Mouse (Mus musculus): ENCODE measurements around the gene Zfp212. TPM values are rescaled to one million over a fixed set of nuclear protein-coding genes. Genes with fewer than 3 reads are reported as not detected.
"Not testable (repeated sequence)": the region's sequence is repeated elsewhere in the genome, so short reads cannot be mapped to it uniquely, and the experiment has no call there.

Zfp212 gene
- polyA plus RNA-seq, 1 experiment from 2014 or later = 12.4 TPM

DNA sequence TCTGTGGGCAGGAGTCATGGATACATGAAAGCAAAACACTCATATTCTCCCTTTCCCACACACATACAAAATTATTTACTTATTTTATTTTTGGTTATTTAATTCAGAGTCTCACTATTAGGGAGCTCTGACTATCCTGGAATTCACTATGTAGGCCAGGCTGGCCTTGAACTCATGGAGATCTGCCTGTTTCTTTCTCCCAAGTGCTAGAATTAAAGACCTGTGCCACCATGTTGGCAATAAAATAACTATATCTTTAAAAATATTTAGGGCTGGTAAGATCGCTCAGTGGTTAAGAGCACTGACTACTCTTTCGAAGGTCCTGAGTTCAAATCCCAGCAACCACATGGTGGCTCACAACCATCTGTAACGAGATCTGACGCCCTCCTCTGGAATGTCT is 27.1 kb downstream of the Zfp212 start:
- Histone ChIP-seq H3K9me3 (no peaks in the 10 kb centered on the region), H3K4me1 (replicated peaks) (0 out of 2 replicates have a peak, but pooled peaks cover 7% of the 10 kb centered on the region), H3K36me3 (0 out of 2 replicates have a peak, but pooled peaks cover 7% of the 10 kb centered on the region), H3K9ac (no peak overlapping the region), H3K4me3 (replicated peaks) (no peak overlapping the region), H3K27ac (no peak overlapping the region), H3K4me2 (replicated peaks) (no peak overlapping the region), H3K27me3 (replicated peaks) (no peaks in the 10 kb centered on the region)
- WGBS = 90% methylated on average over 4 of the region's 4 CpGs
- ATAC-seq = no peak

- H3K4me1 ChIP-seq (replicated peaks) = 0 out of 2 replicates have a peak, but pooled peaks cover 10% of the 10 kb centered on the region
- no peaks in the 10 kb centered on the region for H3K9me3 ChIP-seq
- peak within 1 kb of the TSS; percentile 84 for H3K4me2 ChIP-seq (replicated peaks)
- ATAC-seq = peak; percentile 100
- H3K36me3 ChIP-seq = no peaks in the 10 kb centered on the region
- H3K27ac ChIP-seq = peak within 1 kb of the TSS; percentile 72
- H3K4me3 ChIP-seq (replicated peaks) = peak within 1 kb of the TSS; percentile 65
- H3K27me3 ChIP-seq (replicated peaks) = no peaks in the 10 kb centered on the region
- peak within 1 kb of the TSS; percentile 75 for H3K9ac ChIP-seq
- WGBS = under 1% methylated on average over 31 of the region's 31 CpGs
These were observed 33.0 kb downstream of the Zfp212 start, which contains the start of gene Zfp956 for GRCm38 (mm10) chr6:47953191-47953726. Zfp956 (plus strand) TSS chr6:47953390.

GRCm38 (mm10) chr6:47954425-47954824 is 34.1 kb downstream of the Zfp212 start:
- ATAC-seq = no peak
- Histone ChIP-seq H3K4me2 (replicated peaks) (peak overlapping the region; percentile 84), H3K4me3 (replicated peaks) (no peak overlapping the region), H3K9me3 (no peaks in the 10 kb centered on the region), H3K4me1 (replicated peaks) (0 out of 2 replicates have a peak, but pooled peaks cover 10% of the 10 kb centered on the region), H3K36me3 (no peaks in the 10 kb centered on the region), H3K9ac (no peak overlapping the region), H3K27ac (no peak overlapping the region), H3K27me3 (replicated peaks) (no peaks in the 10 kb centered on the region)
- WGBS = 80% methylated on average over 3 of the region's 3 CpGs

GRCm38 (mm10) chr6:47957816-47958215 is 37.5 kb downstream of the Zfp212 start:
- 0 out of 2 replicates have a peak, but pooled peaks cover 10% of the 10 kb centered on the region for H3K4me1 ChIP-seq (replicated peaks)
- H3K36me3 ChIP-seq = peaks cover 13% of the 10 kb centered on the region
- H3K27ac ChIP-seq = no peak overlapping the region
- no peaks in the 10 kb centered on the region for H3K9me3 ChIP-seq
- no peak overlapping the region for H3K9ac ChIP-seq
- no peak overlapping the region for H3K4me2 ChIP-seq (replicated peaks)
- no peak overlapping the region for H3K4me3 ChIP-seq (replicated peaks)
- no peak for ATAC-seq
- no peaks in the 10 kb centered on the region for H3K27me3 ChIP-seq (replicated peaks)

- Histone ChIP-seq H3K4me2 (replicated peaks) (no peak overlapping the region), H3K27ac (no peak overlapping the region), H3K36me3 (peaks cover 19% of the 10 kb centered on the region), H3K9me3 (no peaks in the 10 kb centered on the region), H3K9ac (no peak overlapping the region), H3K4me1 (replicated peaks) (no peaks in the 10 kb centered on the region), H3K4me3 (replicated peaks) (no peak overlapping the region), H3K27me3 (replicated peaks) (no peaks in the 10 kb centered on the region)
- ATAC-seq = no peak
- 83% methylated on average over 6 of the region's 6 CpGs for WGBS
These were observed 40.6 kb downstream of the Zfp212 start for GRCm38 (mm10) chr6:47960685-47961421.

DNA sequence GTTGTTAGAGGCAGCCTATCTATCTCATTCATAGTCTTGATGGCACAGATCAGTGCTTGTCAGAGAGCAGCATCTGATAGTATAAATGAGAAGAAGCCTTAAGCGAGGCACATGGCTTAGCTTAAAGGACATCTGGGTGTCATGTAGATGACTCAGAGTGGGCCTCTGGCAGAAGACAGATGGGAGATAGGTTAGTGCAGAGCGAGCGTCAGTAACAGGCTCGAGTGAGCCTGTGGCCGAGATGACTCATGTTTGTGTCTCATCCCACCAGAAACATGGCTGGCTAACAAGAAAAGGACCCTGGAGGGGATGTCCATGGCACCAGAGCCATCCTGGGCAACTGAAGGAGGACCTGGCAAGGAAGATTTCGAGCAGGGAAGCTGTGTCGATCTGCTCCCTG is 42.8 kb downstream of the Zfp212 start:
- 76% methylated on average over 7 of the region's 7 CpGs for WGBS

DNA sequence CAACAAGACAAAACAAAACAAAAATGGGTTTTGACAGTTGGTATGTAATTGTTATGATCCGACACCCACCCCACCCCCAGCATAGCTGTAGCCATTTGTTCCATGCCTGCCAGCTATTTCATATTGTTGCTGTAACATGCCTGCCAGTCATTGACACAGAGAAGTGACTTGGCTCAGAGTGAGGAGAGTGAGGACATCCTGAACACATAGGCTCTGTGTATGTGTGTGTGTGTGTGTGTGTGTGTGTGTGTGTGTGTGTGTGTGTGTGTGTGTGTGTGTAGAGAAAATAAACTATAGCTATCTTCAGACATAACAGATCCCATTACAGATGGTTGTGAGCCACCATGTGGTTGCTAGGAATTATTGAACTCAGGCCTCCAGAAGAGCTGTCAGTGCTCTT is 47.9 kb downstream of the Zfp212 start:
- H3K4me2 ChIP-seq (replicated peaks); H3K27ac ChIP-seq; H3K36me3 ChIP-seq; H3K27me3 ChIP-seq (replicated peaks); H3K4me3 ChIP-seq (replicated peaks); H3K4me1 ChIP-seq (replicated peaks); H3K9ac ChIP-seq; H3K9me3 ChIP-seq; ATAC-seq: not testable (repeated sequence)
- WGBS = 84% methylated on average over 1 of the region's 1 CpGs

More for the DNA sequence above, 42.8 kb downstream of the Zfp212 start:
- no peaks in the 10 kb centered on the region for H3K27me3 ChIP-seq (replicated peaks)
- H3K27ac ChIP-seq = no peak overlapping the region
- no peak overlapping the region for H3K4me3 ChIP-seq (replicated peaks)
- H3K36me3 ChIP-seq = peaks cover 19% of the 10 kb centered on the region
- no peaks in the 10 kb centered on the region for H3K9me3 ChIP-seq
- no peaks in the 10 kb centered on the region for H3K4me1 ChIP-seq (replicated peaks)
- H3K4me2 ChIP-seq (replicated peaks) = no peak overlapping the region
- no peak for ATAC-seq
- no peak overlapping the region for H3K9ac ChIP-seq

DNA sequence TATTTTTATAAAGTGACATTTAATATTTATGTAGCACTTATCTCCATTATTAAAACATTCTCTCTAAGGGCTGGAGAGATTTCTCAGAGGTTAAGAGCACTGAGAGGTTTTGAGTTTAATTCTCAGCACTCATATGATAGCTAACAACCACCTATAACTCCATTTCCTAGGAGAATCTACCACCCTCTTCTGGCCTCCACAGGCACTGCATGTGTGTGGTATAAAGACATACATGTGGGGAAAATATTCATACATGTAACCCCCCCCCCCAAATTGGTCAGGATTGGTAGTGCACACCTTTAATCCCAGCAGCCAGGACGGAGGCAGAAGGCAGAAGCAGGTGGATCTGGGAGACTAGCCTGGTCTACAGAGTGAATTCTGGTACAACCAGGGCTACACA is 54.3 kb downstream of the Zfp212 start:
- 75% methylated on average over 1 of the region's 1 CpGs for WGBS
- H3K9ac ChIP-seq = no peak overlapping the region
- no peaks in the 10 kb centered on the region for H3K27me3 ChIP-seq (replicated peaks)
- no peak overlapping the region for H3K4me2 ChIP-seq (replicated peaks)
- no peaks in the 10 kb centered on the region for H3K36me3 ChIP-seq
- no peak overlapping the region for H3K27ac ChIP-seq
- no peaks in the 10 kb centered on the region for H3K4me1 ChIP-seq (replicated peaks)
- H3K4me3 ChIP-seq (replicated peaks) = no peak overlapping the region
- H3K9me3 ChIP-seq = no peaks in the 10 kb centered on the region
- no peak for ATAC-seq

- H3K27me3 ChIP-seq (replicated peaks) = no peaks in the 10 kb centered on the region
- H3K9me3 ChIP-seq = no peaks in the 10 kb centered on the region
- WGBS = 12% methylated on average over 6 of the region's 6 CpGs
- H3K4me3 ChIP-seq (replicated peaks) = no peak overlapping the region
- H3K36me3 ChIP-seq = no peaks in the 10 kb centered on the region
- H3K4me2 ChIP-seq (replicated peaks) = no peak overlapping the region
- H3K9ac ChIP-seq = no peak overlapping the region
- H3K4me1 ChIP-seq (replicated peaks) = no peaks in the 10 kb centered on the region
- ATAC-seq = peak; percentile 96
- H3K27ac ChIP-seq = no peak overlapping the region
These were observed 58.7 kb downstream of the Zfp212 start for GRCm38 (mm10) chr6:47978897-47979368.

Other genes with a start within 250 kb of the Zfp212 start
- gene Pdia4, start 107.0 kb upstream of the Zfp212 start, polyA plus RNA-seq (2015; fragmentation: Nextera tagmentation; extraction: Ambion mirVana) = 304 and 326 TPM in 2 replicates
- gene Zfp786, start 89.6 kb upstream of the Zfp212 start, polyA plus RNA-seq (2015; fragmentation: Nextera tagmentation; extraction: Ambion mirVana) = 2.3 and 2.4 TPM in 2 replicates
- 6.8 and 8.2 TPM in 2 replicates for gene Zfp398, start 84.8 kb upstream of the Zfp212 start, polyA plus RNA-seq (2015; fragmentation: Nextera tagmentation; extraction: Ambion mirVana)
- 12.0 and 12.1 TPM in 2 replicates for gene Zfp282, start 43.3 kb upstream of the Zfp212 start, polyA plus RNA-seq (2015; fragmentation: Nextera tagmentation; extraction: Ambion mirVana)
- 9.1 and 9.4 TPM in 2 replicates for gene Zfp956, start 32.9 kb downstream of the Zfp212 start, polyA plus RNA-seq (2015; fragmentation: Nextera tagmentation; extraction: Ambion mirVana)
- 6.5 and 7.1 TPM in 2 replicates for gene Zfp777, start 128.4 kb downstream of the Zfp212 start, polyA plus RNA-seq (2015; fragmentation: Nextera tagmentation; extraction: Ambion mirVana)
- 15.1 and 15.6 TPM in 2 replicates for gene Zfp746, start 166.1 kb downstream of the Zfp212 start, polyA plus RNA-seq (2015; fragmentation: Nextera tagmentation; extraction: Ambion mirVana)